Mouse (Mus musculus) bone marrow, adult 2 months (tissue): ENCODE results near the gene Spic. TPM values are rescaled to one million over a fixed set of nuclear protein-coding genes. Genes with fewer than 3 reads are reported as not detected.
A peak's percentile ranks its signal among the peaks of the same experiment; 100 is the strongest.

Experiments used
- H3K27ac ChIP-seq: fragments of 200-500 bp; 2 replicates; pipeline ENCODE4 v1.5.1; 2012; ENCODE audit warnings: low read depth, mild to moderate bottlenecking, control low read depth, inconsistent platforms, low read length; ENCODE audit not compliant: control insufficient read depth, poor library complexity, insufficient read depth
- H3K4me1 ChIP-seq: fragments of 200-500 bp; 2 replicates; pipeline ENCODE4 v1.6.1; 2011; ENCODE audit warnings: low read length; ENCODE audit not compliant: control insufficient read depth, insufficient read depth
- H3K4me3 ChIP-seq: fragments of 200-500 bp; replicated peaks from 2 replicates; pipeline ENCODE3; 2011; ENCODE audit warnings: mild to moderate bottlenecking, low read depth, low read length, control low read depth; ENCODE audit not compliant: control insufficient read depth
- CTCF ChIP-seq: fragments of 200-500 bp; IDR thresholded peaks from 2 replicates; pipeline ENCODE4 v1.5.1; 2011; ENCODE audit warnings: low read length, control low read depth; ENCODE audit not compliant: control insufficient read depth, insufficient read depth
- POLR2A ChIP-seq: fragments of 200-500 bp; IDR thresholded peaks from 2 replicates; pipeline ENCODE4 v1.6.1; 2011; ENCODE audit warnings: low read depth, mild to moderate bottlenecking, control low read depth, low read length, borderline replicate concordance; ENCODE audit not compliant: control insufficient read depth
- WGBS: fragments of 180-500 bp; shearing (Covaris S2); methylation state at CpG from one replicate; pipeline ENCODE4 v1.1.7; 2018; 5-methylcytosine and 5-hydroxymethylcytosine counted together
- polyA plus RNA-seq: library from polyadenylated mRNA; stranded (reverse); fragments of >200 nt; gene quantifications from 2 replicates; pipeline ENCODE4 v1.2.4, GENCODE M21; 2011; ENCODE audit warnings: low replicate concordance; ENCODE audit not compliant: missing spikeins, insufficient read depth, insufficient read length

The Spic gene
- 21.7 and 35.9 TPM in 2 replicates for polyA plus RNA-seq

GRCm38 (mm10) chr10:88684925-88685324 lies at the start of gene Spic:
TSS of gene Spic (minus strand) at chr10:88685015.
- no peaks in the 10 kb centered on the region for H3K4me1 ChIP-seq
- TF ChIP-seq CTCF (no peak), POLR2A (no peak)
- H3K27ac ChIP-seq = no peak within 1 kb of the TSS
- WGBS = 80% methylated on average over 5 of the region's 5 CpGs
- no peak within 1 kb of the TSS for H3K4me3 ChIP-seq

GRCm38 (mm10) chr10:88732309-88732622 lies 47.5 kb upstream of the Spic start:
- no peak overlapping the region for H3K27ac ChIP-seq
- TF ChIP-seq POLR2A (no peak), CTCF (no peak)
- peak overlapping the region; percentile 92 for H3K4me3 ChIP-seq
- no peaks in the 10 kb centered on the region; the same call in 1 of the 2 replicates for H3K4me1 ChIP-seq
- WGBS = 5% methylated on average over 6 of the region's 6 CpGs

- Histone ChIP-seq H3K4me3 (peak overlapping the region; percentile 92), H3K27ac (peak overlapping the region; percentile 79), H3K4me1 (no peaks in the 10 kb centered on the region; the same call in 1 of the 2 replicates)
- TF ChIP-seq POLR2A (no peak), CTCF (no peak)
- WGBS = under 1% methylated on average over 61 of the region's 61 CpGs
Measured at GRCm38 (mm10) chr10:88731496-88732308, 46.9 kb upstream of the Spic start.

GRCm38 (mm10) chr10:88730571-88731495 lies 46.0 kb upstream of the Spic start, which contains the start of gene Arl1:
TSS of gene Arl1 (plus strand) at chr10:88730858.
- TF ChIP-seq POLR2A (peak; percentile 64; the same call in 1 of the 2 replicates), CTCF (no peak)

DNA sequence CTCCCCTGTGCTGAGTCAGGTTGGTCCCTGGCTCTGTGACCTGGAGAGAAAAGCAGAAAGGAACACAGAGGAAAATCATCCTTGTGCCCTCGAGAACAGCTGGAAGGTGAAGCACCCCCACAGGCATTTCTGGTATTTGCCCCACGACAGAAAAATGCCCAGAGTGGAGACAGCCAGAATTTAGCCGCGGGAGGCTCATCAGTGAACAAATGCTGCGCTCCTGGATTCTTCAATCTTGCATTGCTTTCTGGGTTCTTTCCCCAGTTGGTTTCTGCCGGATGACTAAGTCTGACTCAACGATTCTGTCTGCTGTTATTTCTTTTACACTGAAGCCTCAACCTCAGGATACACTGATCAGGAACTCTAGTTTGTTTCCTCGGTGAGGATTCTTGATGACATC lies 43.4 kb upstream of the Spic start:
- WGBS = 77% methylated on average over 8 of the region's 8 CpGs
- H3K4me1 ChIP-seq = no peaks in the 10 kb centered on the region; the same call in 1 of the 2 replicates
- TF ChIP-seq POLR2A (no peak), CTCF (no peak)
- H3K27ac ChIP-seq = no peak overlapping the region
- no peak overlapping the region for H3K4me3 ChIP-seq

More at GRCm38 (mm10) chr10:88730571-88731495, 46.0 kb upstream of the Spic start, which contains the start of gene Arl1:
- H3K27ac ChIP-seq = peak within 1 kb of the TSS; percentile 79
- no peaks in the 10 kb centered on the region; the same call in 1 of the 2 replicates for H3K4me1 ChIP-seq
- H3K4me3 ChIP-seq = peak within 1 kb of the TSS; percentile 92
- WGBS = under 1% methylated on average over 65 of the region's 65 CpGs

- Histone ChIP-seq H3K4me3 (no peak overlapping the region), H3K27ac (no peak overlapping the region), H3K4me1 (no peaks in the 10 kb centered on the region; the same call in 1 of the 2 replicates)
- TF ChIP-seq CTCF = no peak
- no peak for TF ChIP-seq POLR2A
- 48% methylated on average over 1 of the region's 1 CpGs for WGBS
Measured at GRCm38 (mm10) chr10:88727128-88727527, 42.3 kb upstream of the Spic start.

- 55% methylated on average over 2 of the region's 2 CpGs for WGBS
- Histone ChIP-seq H3K27ac (no peak overlapping the region), H3K4me3 (no peak overlapping the region), H3K4me1 (no peaks in the 10 kb centered on the region)
- no peak for TF ChIP-seq CTCF
- TF ChIP-seq POLR2A = no peak
Measured at GRCm38 (mm10) chr10:88725343-88725742, 40.5 kb upstream of the Spic start.

GRCm38 (mm10) chr10:88719618-88720017 lies 34.8 kb upstream of the Spic start:
- WGBS = 42% methylated on average over 1 of the region's 1 CpGs
- no peak for TF ChIP-seq POLR2A
- no peak for TF ChIP-seq CTCF
- no peak overlapping the region for H3K4me3 ChIP-seq
- H3K27ac ChIP-seq = no peak overlapping the region
- H3K4me1 ChIP-seq = no peaks in the 10 kb centered on the region
